Mouse (Mus musculus): ENCODE results near the gene Sec31b. TPM values are rescaled to one million over a fixed set of nuclear protein-coding genes. Genes with fewer than 3 reads are reported as not detected.

Gene Sec31b
- polyA plus RNA-seq, 1 experiment, result 2.0 TPM

DNA sequence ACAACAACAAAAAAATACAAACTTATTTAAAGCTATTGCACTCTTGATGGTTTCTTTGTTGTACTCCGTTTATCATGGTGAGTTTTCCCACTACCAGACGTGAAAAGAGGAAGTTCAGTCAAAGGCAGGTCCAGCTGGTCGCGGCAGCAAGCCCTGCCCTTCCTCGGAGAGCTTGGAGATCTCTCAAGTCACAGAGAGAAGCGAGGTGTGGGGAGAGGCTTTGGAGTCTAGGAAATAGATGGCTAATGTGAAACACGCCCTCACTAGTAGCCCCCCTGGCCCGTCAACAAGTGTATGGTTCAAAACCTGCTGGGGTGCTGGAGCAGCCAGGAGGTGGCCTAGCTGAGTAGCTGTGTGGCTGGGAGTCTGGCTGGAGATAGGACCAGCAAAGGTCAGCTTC is 49.2 kb downstream of the Sec31b start:
- TF ChIP-seq CTCF (IDR thresholded peaks at IDR 0.05; ENCODE audit: low read depth, low read length) (no peak), POLR2A (IDR thresholded peaks at IDR 0.05; ENCODE audit: borderline replicate concordance, low read depth, low read length) (0 out of 2 replicates have a peak, but pooled peaks have one; percentile 30)
- Histone ChIP-seq H3K4me1 (ENCODE audit: control insufficient read depth, insufficient read depth, low read length) (no peaks in the 10 kb centered on the region), H3K4me3 (ENCODE audit: insufficient read depth, low read length) (no peak overlapping the region), H3K27ac (ENCODE audit: insufficient read depth, low read depth, low read length) (no peak overlapping the region)

- Histone ChIP-seq H3K4me3 (ENCODE audit: insufficient read depth, low read length) (no peak within 1 kb of the TSS), H3K27ac (ENCODE audit: insufficient read depth, low read depth, low read length) (no peak within 1 kb of the TSS), H3K4me1 (ENCODE audit: control insufficient read depth, insufficient read depth, low read length) (no peaks in the 10 kb centered on the region)
- TF ChIP-seq POLR2A (IDR thresholded peaks at IDR 0.05; ENCODE audit: borderline replicate concordance, low read depth, low read length) (no peak), CTCF (IDR thresholded peaks at IDR 0.05; ENCODE audit: low read depth, low read length) (no peak)
These were observed 52.5 kb downstream of the Sec31b start, which contains the start of gene Wnt8b for GRCm38 (mm10) chr19:44493128-44493527. Gene Wnt8b, plus strand, starts transcription at chr19:44493472.

DNA sequence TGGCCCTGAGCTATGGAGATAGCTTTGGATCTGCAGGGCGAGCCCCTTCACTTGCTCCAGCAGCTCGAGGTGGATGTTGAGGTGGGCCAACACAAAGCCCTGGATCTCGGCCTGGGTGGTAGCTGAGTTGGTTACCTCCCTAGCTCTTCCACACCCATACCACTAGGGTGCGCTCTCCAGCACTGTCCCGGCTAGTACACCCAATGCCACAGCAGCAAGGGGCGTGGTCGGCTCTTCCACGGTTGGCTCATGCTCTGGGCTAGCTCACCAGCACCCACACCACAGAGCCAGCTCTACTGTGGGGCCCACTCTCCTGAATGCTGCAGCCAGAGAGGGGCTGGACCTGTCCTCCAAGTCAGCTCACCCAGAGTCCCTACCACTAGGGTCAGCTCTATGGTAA is 58.4 kb downstream of the Sec31b start:
- Histone ChIP-seq H3K4me1 (ENCODE audit: control insufficient read depth, insufficient read depth, low read length) (no peaks in the 10 kb centered on the region), H3K27ac (ENCODE audit: insufficient read depth, low read depth, low read length) (no peak overlapping the region), H3K4me3 (ENCODE audit: insufficient read depth, low read length) (no peak overlapping the region)
- TF ChIP-seq CTCF (IDR thresholded peaks at IDR 0.05; ENCODE audit: low read depth, low read length), result peak; percentile 62
- no peak for TF ChIP-seq POLR2A (IDR thresholded peaks at IDR 0.05; ENCODE audit: borderline replicate concordance, low read depth, low read length)

- no peak overlapping the region for H3K4me3 ChIP-seq (ENCODE audit: insufficient read depth, low read length)
- no peak overlapping the region for H3K27ac ChIP-seq (ENCODE audit: insufficient read depth, low read depth, low read length)
- H3K4me1 ChIP-seq (ENCODE audit: control insufficient read depth, insufficient read depth, low read length), result no peaks in the 10 kb centered on the region
- TF ChIP-seq CTCF (IDR thresholded peaks at IDR 0.05; ENCODE audit: low read depth, low read length) (no peak), POLR2A (IDR thresholded peaks at IDR 0.05; ENCODE audit: borderline replicate concordance, low read depth, low read length) (no peak)
These were observed 69.1 kb downstream of the Sec31b start for GRCm38 (mm10) chr19:44476541-44476940.

DNA sequence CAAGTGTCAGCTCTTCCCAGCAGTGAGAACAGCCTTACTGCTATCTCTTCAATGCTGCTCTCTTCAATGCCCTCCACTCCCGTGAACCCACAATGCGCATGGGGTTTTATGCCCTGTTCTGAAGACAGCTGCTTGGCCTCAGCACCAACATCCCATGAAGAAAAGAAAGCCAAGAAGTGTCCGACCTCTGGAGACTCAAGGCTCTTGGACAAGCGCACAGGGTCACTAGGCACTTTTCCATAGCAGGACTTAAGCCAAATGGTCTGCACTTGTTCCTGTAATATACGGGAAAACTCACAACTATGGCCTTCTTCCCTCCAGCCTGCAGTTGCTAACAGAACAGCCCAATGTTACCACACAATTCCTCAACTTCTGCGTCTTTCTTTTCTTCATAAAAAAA is 70.4 kb downstream of the Sec31b start:
- no peak overlapping the region for H3K27ac ChIP-seq (ENCODE audit: insufficient read depth, low read depth, low read length)
- H3K4me1 ChIP-seq (ENCODE audit: control insufficient read depth, insufficient read depth, low read length), result no peaks in the 10 kb centered on the region
- H3K4me3 ChIP-seq (ENCODE audit: insufficient read depth, low read length), result no peak overlapping the region
- no peak for TF ChIP-seq POLR2A (IDR thresholded peaks at IDR 0.05; ENCODE audit: borderline replicate concordance, low read depth, low read length)

- no peaks in the 10 kb centered on the region for H3K4me1 ChIP-seq (ENCODE audit: control insufficient read depth, insufficient read depth, low read length)
These were observed 71.5 kb downstream of the Sec31b start for GRCm38 (mm10) chr19:44474158-44474557.

More at GRCm38 (mm10) chr19:44474158-44474557, 71.5 kb downstream of the Sec31b start:
- TF ChIP-seq CTCF (IDR thresholded peaks at IDR 0.05; ENCODE audit: low read depth, low read length) (peak; percentile 89), POLR2A (IDR thresholded peaks at IDR 0.05; ENCODE audit: borderline replicate concordance, low read depth, low read length) (no peak)
- Histone ChIP-seq H3K27ac (ENCODE audit: insufficient read depth, low read depth, low read length) (no peak overlapping the region), H3K4me3 (ENCODE audit: insufficient read depth, low read length) (no peak overlapping the region)

Other genes starting within 250 kb of the Sec31b start
- gene Scd4, start 212.8 kb downstream of the Sec31b start, polyA plus RNA-seq (2012; ENCODE audit: insufficient read depth, insufficient read length, missing spikeins), result not detected in 2 replicates
- gene Scd1, start 138.0 kb downstream of the Sec31b start, polyA plus RNA-seq (2012; ENCODE audit: insufficient read depth, insufficient read length, missing spikeins), result 1.1 and 2.9 TPM in 2 replicates
- gene Wnt8b, start 52.4 kb downstream of the Sec31b start, polyA plus RNA-seq (2012; ENCODE audit: insufficient read depth, insufficient read length, missing spikeins), result not detected in 2 replicates
- not detected in 2 replicates for gene Gm20538, start 7.0 kb upstream of the Sec31b start, polyA plus RNA-seq (2012; ENCODE audit: insufficient read depth, insufficient read length, missing spikeins)
- gene Ndufb8, start 9.6 kb upstream of the Sec31b start, polyA plus RNA-seq (2012; ENCODE audit: insufficient read depth, insufficient read length, missing spikeins), result 148 and 173 TPM in 2 replicates
- gene Hif1an, start 17.0 kb upstream of the Sec31b start, polyA plus RNA-seq (2012; ENCODE audit: insufficient read depth, insufficient read length, missing spikeins), result 12.8 and 13.5 TPM in 2 replicates
- gene Pax2, start 210.2 kb upstream of the Sec31b start, polyA plus RNA-seq (2012; ENCODE audit: insufficient read depth, insufficient read length, missing spikeins), result not detected in 2 replicates

All from bone marrow macrophage, adult 2 months (primary cell).